Mouse (Mus musculus): Measurements from ENCODE around the gene Actr1b. TPM values are rescaled to one million over a fixed set of nuclear protein-coding genes. Genes with fewer than 3 reads are reported as not detected.

The Actr1b gene
- 100 to 1,000 TPM; 134 to 146 TPM for total RNA-seq (2021)
- long read RNA-seq, experiment 1, transcript Actr1b-201 (11 exons, 3,248 nt) = major isoform, 177 of 270 reads
- long read RNA-seq, experiment 1, partial matches to known transcripts = 83 of 270 reads
- long read RNA-seq, experiment 1, other reads (novel, unspliced or antisense) = 10 of 270 reads
- long read RNA-seq, experiment 2, transcript Actr1b-201 (11 exons, 3,248 nt) = major isoform, 143 of 258 reads
- long read RNA-seq, experiment 2, partial matches to known transcripts = 103 of 258 reads
- long read RNA-seq, experiment 2, other reads (novel, unspliced or antisense) = 12 of 258 reads

DNA sequence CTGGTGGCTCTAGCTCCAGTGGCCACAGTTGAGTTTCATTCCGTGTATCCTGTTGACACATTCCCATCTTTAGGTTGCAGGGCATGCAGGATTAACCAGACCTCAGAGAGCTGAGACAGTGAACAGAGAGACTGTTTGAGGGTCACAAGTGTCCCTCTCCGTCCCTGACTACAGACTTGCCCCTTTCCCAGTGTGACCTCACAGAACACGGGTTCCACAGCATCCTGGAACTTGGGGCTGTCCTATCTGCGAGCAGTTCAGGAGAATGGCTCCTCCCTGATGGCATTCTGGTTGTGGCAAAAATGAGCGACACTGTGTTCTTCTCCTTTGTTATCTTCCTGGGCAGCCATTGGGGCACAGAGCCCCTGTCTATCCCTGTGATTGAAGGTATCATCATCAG is at the start of gene Actr1b:
TSS of gene Actr1b (minus strand) at position 112 of the 400 bp plus-strand sequence.
- DNase-seq = no peak

GRCm38 (mm10) chr1:36761568-36761967 is 47.3 kb upstream of the Actr1b start, which contains the start of gene Zap70:
TSS of gene Zap70 (plus strand) at chr1:36761798.
- no peak for DNase-seq

DNA sequence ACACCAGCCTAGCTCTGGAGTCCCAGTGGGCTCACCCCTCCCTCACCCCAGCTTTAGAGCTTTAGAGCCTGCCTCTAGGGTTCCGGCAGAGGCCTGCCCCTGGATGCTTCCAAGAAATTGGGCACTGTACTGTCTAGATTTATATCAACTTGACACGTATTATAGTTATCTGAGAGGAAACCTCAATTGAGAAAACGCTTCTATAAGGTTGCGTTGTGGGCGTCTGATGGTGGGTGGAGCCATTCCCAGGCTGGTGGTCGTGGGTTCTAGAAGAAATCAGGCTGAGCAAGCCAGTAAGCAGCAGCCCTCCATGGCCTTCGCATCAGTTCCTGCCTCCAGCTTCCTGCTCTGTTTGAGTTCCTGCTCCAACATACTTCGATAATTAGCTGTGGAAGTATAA is 46.8 kb upstream of the Actr1b start:
- DNase-seq = no peak

DNA sequence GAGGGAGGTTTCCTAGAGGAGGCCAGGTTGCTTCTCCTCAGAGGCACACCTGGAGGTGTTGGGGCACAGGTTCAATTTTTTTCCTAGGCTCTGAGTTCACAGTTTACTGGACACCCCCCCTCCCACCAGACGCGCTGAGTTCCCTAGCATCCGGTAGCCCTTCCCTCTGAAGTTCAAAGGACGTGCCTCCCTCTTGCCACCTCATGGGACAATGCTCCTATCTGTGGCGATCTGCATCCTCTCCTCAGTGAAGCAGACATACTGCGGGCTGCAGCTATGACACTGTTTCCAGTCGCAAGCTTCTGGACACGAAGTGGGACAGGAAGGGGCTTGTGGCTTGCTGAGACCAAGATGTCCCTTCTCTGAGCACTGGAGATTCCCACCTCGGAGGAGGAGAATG is 46.2 kb upstream of the Actr1b start:
- no peak for DNase-seq

- DNase-seq = no peak
Measured at GRCm38 (mm10) chr1:36759076-36759475, 44.9 kb upstream of the Actr1b start.

DNA sequence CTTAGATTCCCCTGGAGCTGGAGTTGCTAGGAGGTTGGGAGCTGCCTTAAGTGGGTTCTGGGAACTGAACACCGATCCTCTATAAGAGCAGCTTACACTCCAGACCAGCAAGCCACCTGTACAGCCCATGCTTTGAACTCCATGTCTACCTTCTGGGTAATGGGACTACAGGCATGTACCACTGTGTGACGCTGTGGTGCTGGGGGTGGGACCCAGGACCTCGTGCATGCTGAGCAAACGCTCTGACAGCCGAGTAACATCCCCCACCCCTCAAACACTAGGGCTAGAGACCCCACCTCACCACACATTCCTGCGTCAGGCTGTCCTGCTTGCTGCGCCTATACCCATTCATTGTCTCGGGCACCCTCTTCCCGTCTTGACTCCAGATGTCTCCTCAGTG is 44.3 kb upstream of the Actr1b start:
- DNase-seq = no peak

DNA sequence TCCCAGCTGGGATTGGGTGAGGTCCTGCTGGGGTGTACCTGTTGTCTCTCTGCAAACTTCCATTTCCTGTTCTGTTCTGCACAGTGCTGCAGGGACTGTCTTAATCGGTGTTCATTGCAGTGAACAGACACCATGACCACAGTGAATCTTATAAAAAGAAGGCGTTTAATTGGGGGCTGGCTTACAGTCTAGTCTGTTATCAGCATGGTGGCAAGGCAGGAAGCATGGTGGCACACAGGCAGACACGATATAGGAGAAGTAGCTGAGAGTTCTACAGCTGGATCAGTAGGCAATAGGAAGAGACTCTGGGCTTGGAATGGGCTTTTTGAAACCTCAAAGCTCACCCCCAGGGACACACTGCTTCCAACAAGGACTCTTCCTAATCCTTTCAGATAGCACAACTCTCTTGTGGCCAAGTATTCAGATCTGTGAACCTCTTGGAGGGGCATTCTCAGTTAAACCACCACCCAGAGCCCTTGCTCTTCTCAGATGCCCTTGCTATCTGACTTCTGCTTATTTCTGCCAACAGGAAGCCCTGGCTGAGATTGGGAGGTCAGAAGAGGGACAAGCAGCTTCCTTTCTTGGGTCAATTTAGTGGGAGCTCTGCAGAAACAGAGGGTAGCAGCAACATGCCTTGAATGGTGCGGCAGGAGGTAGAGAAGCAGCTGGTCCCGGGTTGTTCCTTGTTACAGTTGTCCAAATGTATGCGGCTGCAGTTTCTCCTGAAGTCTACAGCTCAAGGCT is 39.9 kb upstream of the Actr1b start:
- no peak for DNase-seq

DNA sequence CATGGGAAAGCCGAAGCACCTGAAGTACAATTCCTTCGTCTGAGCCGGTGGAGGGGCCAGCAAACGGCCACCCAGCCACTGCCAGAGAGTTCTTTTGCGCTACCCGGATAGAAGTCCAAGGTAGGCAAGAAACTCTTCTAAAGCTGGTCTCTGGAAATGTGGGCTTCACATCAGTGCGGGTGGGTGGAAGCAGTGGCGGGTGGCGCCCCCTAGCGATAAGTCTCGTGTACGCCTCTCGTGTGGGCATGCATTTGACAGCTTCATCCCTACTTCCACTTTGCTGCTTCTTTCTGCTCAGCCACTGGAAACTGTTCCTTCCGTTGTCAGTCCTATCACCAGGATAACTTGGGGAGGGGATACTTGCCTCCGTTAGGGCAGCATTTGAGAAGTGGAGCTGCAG is 32.2 kb upstream of the Actr1b start:
- peak; percentile 60 for DNase-seq

DNA sequence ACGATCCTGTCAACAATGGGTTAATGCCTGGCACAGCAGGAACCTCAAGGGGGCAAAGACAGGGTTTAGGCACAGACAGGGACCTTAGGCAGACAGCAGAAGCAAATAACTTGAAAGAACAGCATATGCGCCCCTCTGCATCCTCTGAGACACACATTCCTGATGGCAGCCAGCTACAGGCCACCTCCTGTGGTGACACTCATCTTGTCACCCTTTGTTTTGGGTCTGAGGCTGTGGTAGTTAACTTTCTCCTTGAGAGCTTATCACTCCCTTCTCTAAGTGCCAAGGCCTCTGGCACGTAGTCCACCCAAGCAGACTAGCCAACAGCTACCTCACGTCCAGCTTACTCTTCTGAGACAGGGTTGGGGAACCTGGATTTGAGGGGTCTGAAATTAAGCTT is 31.4 kb upstream of the Actr1b start:
- DNase-seq = no peak

- peak; percentile 62 for DNase-seq
Measured at GRCm38 (mm10) chr1:36744268-36744944, 30.2 kb upstream of the Actr1b start.

DNA sequence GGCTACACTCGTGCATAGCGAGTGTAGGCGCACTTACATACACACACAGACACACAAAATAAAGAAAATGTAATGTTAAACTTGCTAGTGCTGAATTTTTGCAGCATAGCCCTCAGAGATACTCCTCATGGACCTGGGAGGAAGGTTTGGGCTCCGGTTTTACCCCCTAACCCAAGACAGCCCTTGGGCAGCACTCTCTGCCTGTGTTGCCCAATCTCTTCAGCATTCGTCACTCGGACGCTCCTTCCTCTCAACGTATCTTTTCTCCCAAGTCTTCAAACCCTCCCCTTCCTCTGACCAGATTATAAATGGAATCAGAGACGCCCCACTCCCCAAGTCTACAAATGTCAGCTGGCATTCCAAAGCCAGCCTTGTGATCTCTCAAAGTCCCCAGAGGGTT is 28.8 kb upstream of the Actr1b start:
- DNase-seq = no peak

DNA sequence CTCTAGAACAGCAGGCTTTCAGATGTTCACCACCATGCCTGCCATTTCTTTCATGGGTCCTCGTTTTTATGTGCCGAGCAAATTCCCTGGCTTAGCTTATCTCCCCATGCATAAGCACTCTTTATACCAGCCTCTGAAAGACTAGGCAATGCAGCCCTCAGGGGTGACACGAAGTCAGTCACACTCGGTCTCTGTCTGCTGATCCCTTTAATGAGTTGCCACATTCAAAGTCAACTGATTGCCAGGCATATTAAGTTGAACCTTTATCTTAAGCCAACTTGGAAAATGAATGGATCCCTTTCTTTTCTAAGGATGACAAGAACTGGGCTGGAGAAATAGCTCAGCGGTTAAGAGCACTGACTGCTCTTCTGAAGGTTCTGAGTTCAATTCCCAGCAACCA is 25.0 kb upstream of the Actr1b start:
- no peak for DNase-seq

DNA sequence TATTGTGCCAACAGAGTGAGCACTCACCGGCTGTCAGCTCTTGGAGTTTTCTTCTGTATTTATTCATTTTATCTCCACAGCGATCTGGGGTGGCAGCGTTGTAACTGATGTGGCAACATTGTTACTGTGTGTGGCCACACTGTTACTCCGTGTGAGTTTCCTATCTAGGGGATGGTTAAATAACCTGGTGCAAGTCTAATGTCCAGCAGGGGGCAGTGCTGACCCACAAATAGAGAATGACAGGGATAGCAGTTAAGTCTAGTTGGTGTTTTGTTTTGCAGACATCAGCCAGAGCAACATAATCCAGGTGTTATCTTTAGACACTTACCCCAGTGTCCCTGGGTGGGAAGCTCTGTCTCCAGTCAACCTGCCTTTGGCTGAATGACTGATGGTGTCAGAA is 23.1 kb upstream of the Actr1b start:
- DNase-seq = peak; percentile 86

- DNase-seq = no peak
Measured at GRCm38 (mm10) chr1:36724057-36724431, 9.8 kb upstream of the Actr1b start.

DNA sequence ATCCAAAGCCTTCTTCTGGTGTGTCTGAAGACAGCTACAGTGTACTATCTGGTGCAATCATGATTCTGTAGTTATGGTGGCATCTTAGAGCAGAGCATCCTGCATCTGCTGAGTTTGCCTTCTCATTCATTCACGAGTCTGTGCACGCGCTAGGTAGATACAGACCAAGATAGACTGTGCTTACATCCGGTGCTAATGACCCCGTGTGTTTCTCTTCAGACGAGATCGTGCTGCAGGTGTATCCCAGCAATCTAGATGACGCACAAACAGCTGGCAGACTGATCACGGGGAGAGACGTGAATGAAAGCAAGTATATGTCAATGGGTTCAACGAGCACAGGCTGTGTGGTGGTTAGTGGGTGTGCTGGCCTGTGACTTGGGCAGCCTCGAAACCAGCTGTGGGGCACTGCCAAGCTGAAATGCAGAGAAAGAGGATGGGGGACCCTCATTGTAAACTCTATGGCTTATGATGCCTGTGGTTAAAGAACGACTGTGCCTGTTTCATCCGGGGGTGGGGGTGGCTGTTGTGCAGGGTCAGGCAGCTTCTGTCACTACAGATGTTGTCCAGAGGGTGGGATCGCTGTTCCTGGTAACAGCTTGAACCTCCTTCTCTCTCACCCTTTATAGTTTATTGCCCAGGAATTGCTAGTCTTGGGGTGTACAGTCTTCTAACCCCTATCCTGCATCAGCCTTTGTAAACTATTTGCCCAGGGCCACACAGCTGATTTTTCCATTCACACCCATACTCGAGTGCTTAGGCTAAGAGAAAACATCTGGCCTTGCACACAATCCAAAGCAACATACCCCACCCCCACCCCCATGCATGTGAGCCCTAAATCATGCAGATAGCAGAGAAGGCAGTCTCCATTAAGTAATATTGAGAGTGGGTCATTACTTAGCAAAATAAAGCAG is 9.2 kb upstream of the Actr1b start:
- DNase-seq = no peak

DNA sequence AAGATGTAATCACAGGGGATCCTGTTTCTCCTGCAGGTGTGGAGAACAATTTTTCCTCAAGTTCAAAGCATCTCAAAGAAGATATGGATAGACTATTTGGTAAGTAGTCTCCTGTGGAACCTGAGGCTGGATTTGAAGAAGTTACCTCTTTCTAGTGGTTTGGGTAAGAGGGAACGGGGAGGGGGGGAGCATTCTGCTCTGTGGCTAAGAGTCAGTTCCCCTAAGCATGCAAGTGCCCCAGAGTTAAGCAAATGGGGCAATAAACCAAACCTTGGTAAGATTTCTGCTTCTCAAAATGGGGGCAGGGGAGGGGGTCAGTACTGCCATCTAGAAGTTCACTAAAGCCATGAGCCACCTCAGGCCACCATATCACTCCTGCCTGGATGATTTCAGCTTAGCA is 4.6 kb upstream of the Actr1b start:
- no peak for DNase-seq

DNA sequence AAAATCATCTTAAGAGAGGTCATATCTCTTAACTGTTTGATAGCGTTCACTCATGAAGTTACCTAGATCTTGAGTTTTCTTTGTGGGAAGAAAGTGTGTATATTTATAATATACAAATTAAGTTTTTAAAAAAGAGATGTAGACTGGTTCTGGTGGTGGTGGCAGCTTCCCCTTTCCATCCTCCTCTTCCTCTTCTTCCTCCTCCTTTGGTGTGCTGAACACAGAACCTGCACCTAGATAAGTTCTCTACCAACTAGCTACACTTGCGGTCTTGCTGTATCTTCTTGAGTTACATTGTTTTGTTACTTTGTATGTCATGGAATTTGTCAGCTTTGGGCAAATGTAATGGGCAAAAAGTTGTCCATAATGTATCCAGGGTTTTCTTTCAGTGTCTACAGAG is 3.1 kb downstream of the Actr1b start:
- DNase-seq = no peak

DNA sequence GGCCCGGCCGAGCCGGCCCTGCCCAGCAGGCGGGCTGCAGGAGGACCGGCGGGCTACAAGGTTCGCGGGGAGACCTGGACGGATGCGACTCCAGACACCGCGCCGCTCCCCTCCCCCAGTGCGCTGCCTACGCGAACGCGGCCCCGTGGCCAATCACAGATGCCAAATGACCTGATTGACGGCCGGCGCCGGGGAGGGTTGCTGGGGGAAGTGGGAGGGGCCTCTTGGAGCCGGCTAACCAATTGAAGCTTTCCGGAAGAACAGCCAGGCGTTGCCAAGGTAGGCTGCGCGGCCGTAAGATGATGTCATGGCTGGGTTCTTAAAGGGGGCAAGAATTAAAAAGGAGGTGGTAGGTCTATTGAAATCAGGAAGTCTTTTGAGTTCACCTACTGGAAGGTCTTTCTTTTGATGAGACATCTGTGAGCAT is 4.4 kb downstream of the Actr1b start, which contains the start of gene 4933424G06Rik:
TSS of gene 4933424G06Rik (plus strand) at position 296 of the 427 bp plus-strand sequence.
- peak; percentile 96 for DNase-seq

DNA sequence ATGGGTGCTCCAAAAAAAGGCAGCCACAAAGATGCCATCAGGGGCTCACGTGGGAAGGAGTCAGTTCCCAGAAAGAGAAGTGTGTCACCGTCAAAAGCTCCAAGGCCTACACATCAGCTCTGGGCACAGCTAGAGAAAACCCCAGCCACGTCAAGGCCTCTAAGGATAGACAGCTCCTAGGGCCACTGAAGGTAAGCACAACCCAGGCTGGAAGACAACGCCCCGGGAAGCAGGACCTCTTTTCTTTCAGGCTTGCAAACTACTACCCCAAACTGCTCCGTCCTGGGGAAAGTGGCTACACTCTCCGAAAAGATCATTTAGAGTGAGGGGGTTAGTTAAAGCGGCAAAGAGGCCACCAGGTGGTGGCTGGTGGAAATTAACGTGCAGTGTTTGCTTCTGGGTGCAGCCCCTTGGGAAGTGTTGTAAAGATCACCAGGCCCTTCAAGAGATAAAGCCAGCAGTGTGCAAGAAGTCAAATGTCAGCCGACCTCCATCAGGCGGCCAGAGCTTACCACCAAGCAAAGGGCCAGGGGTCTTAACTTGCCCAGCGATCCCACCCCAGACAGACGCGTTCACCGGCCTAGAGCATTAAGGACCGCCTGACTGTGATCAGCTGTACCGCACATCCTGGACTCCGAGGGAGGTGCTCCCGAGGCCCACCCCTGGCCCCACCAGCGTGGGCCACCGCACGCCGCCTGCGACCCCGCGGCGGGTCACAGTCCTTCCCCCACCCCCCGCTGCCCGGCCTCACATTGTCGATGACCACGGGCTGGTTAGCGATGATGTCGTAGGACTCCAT is 5.0 kb downstream of the Actr1b start:
- DNase-seq = peak; percentile 20

- DNase-seq = no peak
Measured at GRCm38 (mm10) chr1:36708626-36709025, 5.6 kb downstream of the Actr1b start.

- DNase-seq = no peak
Measured at GRCm38 (mm10) chr1:36707797-36708196, 6.4 kb downstream of the Actr1b start.

Measured in gastrocnemius, postnatal 10 days (tissue).